Mouse (Mus musculus) megakaryocyte-erythroid progenitor cell, adult 5-6 weeks (primary cell): ENCODE measurements at regions not wholly inside any gene's neighbourhood (a gene's known extent, or its start where the extent isn't known, plus 50 kb on each side); places are given as distances from the start of the nearest gene placed in this dataset.
"Not testable (repeated sequence)": the region's sequence is repeated elsewhere in the genome, so short reads cannot be mapped to it uniquely, and the experiment has no call there.

ENCODE experiments used
- ATAC-seq: replicated peaks from 2 replicates; pipeline ENCODE4 v1.8.0; 2016; ENCODE audit warnings: mild to moderate bottlenecking, inconsistent platforms; ENCODE audit not compliant: severe bottlenecking, poor library complexity, low FRiP score, low TSS enrichment

GRCm38 (mm10) chr13:104549016-104549415 is 243.3 kb upstream of the Srek1ip1 start:
- no peak for ATAC-seq

GRCm38 (mm10) chr13:104553329-104553728 is 239.0 kb upstream of the Srek1ip1 start:
- ATAC-seq, result no peak

- not testable (repeated sequence) for ATAC-seq
These were observed 235.7 kb upstream of the Srek1ip1 start for GRCm38 (mm10) chr13:104556609-104557008.

- ATAC-seq, result no peak
These were observed 232.4 kb upstream of the Srek1ip1 start for GRCm38 (mm10) chr13:104559876-104560275.

GRCm38 (mm10) chr13:104560500-104561114 is 231.7 kb upstream of the Srek1ip1 start:
- no peak for ATAC-seq

GRCm38 (mm10) chr13:104562536-104562935 is 229.7 kb upstream of the Srek1ip1 start:
- no peak for ATAC-seq

GRCm38 (mm10) chr13:104563019-104563418 is 229.3 kb upstream of the Srek1ip1 start:
- no peak for ATAC-seq

- no peak for ATAC-seq
These were observed 228.4 kb upstream of the Srek1ip1 start for GRCm38 (mm10) chr13:104563889-104564288.

- ATAC-seq, result no peak
These were observed 222.5 kb upstream of the Srek1ip1 start for GRCm38 (mm10) chr13:104569765-104570164.

- ATAC-seq, result 0 out of 2 replicates have a peak, but pooled peaks have one; percentile 17
These were observed 220.0 kb upstream of the Srek1ip1 start for GRCm38 (mm10) chr13:104572236-104572635.

- ATAC-seq, result 0 out of 2 replicates have a peak, but pooled peaks have one; percentile 28
These were observed 217.9 kb upstream of the Srek1ip1 start for GRCm38 (mm10) chr13:104574396-104574795.

GRCm38 (mm10) chr13:104576188-104576789 is 216.0 kb upstream of the Srek1ip1 start:
- no peak for ATAC-seq

- ATAC-seq, result no peak
These were observed 214.4 kb upstream of the Srek1ip1 start for GRCm38 (mm10) chr13:104577856-104578255.

- no peak for ATAC-seq
These were observed 211.5 kb upstream of the Srek1ip1 start for GRCm38 (mm10) chr13:104580686-104581350.
